Mouse (Mus musculus) macrophage (primary cell): ENCODE data around the gene Zfp655. TPM values are rescaled to one million over a fixed set of nuclear protein-coding genes. Genes with fewer than 3 reads are reported as not detected.
"Not testable (repeated sequence)": the region's sequence is repeated elsewhere in the genome, so short reads cannot be mapped to it uniquely, and the experiment has no call there.

ENCODE experiments used
- H3K27ac ChIP-seq: fragments of 350-480 bp; formaldehyde crosslinking; 2 replicates; pipeline ENCODE4 v1.9.0; 2021
- H3K36me3 ChIP-seq: fragments of 350-480 bp; formaldehyde crosslinking; 2 replicates; pipeline ENCODE4 v1.9.0; 2021; ENCODE audit errors: inconsistent target
- H3K4me3 ChIP-seq: fragments of 350-480 bp; formaldehyde crosslinking; 2 replicates; pipeline ENCODE4 v1.9.0; 2021; ENCODE audit errors: inconsistent target
- H3K79me2 ChIP-seq: fragments of 350-480 bp; formaldehyde crosslinking; 2 replicates; pipeline ENCODE4 v1.9.0; 2021; ENCODE audit errors: inconsistent target
- WGBS: methylation state at CpG from one replicate; pipeline ENCODE4 v1.1.7; 2026; ENCODE audit warnings: inconsistent platforms; ENCODE audit not compliant: missing documents; 5-methylcytosine and 5-hydroxymethylcytosine counted together
- polyA plus RNA-seq: library from polyadenylated mRNA; stranded (reverse); fragments of 250-400 nt; gene quantifications from 3 replicates; pipeline ENCODE4 v1.2.4, GENCODE M21; 2018; ENCODE audit warnings: inconsistent platforms

Gene Zfp655
- polyA plus RNA-seq, 1 experiment from 2014 or later, result 40.2 TPM

DNA sequence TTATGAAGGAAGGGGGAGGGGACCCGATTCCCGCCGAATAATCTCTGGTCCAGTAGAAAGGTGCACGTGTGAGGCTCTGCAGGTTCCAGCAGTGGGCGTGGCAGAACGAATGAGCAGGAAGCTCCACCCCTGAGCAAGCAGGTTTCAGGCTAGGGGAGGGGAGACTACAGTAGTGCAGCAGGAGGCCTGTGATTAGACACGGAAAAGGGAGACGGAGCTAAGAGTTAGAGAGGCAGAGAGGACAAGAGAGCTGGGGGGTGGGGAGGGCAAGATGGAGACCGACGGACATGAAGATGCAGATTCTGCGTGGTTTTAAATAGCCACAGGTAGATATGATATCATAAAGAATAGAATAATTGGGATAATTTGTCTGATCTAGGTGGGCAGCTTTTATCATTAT lies 23.1 kb upstream of the Zfp655 start:
- H3K79me2 ChIP-seq, result peaks cover 10% of the 10 kb centered on the region; the same call in 1 of the 2 replicates
- H3K36me3 ChIP-seq, result peaks cover 19% of the 10 kb centered on the region; the same call in 1 of the 2 replicates
- H3K4me3 ChIP-seq, H3K27ac ChIP-seq: not testable (repeated sequence)
- 83% methylated on average over 10 of the region's 11 CpGs for WGBS

DNA sequence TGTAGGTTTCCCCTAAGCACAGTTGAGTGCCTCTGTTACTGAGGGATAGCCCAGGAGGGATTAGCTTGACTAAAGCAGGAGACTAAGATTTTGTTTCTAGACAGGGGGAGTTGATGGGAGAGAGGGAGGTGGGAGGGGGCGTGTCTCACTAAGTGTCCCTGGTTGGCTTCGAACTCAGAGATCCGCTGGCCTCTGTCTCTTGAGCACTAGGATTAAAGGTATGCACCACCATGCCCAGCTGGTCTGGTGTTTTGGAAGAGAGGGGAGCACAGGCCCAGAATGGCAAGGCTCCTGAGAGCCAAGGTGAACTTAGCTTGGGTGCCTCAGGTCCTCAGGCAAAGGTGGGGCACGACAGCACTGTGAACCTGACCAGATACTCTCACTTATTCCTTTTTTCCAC lies 20.2 kb upstream of the Zfp655 start:
- Histone ChIP-seq H3K4me3 (no peak overlapping the region), H3K79me2 (peaks cover 9% of the 10 kb centered on the region; the same call in 1 of the 2 replicates), H3K27ac (no peak overlapping the region), H3K36me3 (peaks cover 19% of the 10 kb centered on the region; the same call in 1 of the 2 replicates)
- WGBS, result 96% methylated on average over 4 of the region's 4 CpGs

- Histone ChIP-seq H3K27ac (no peak overlapping the region), H3K36me3 (peaks cover 19% of the 10 kb centered on the region; the same call in 1 of the 2 replicates), H3K79me2 (peaks cover under 1% of the 10 kb centered on the region; the same call in 1 of the 2 replicates), H3K4me3 (no peak overlapping the region)
- WGBS, result 91% methylated on average over 4 of the region's 4 CpGs
Observed at GRCm38 (mm10) chr5:145212216-145212615, 19.3 kb upstream of the Zfp655 start.

- no peak overlapping the region for H3K27ac ChIP-seq
- WGBS, result 86% methylated on average over 3 of the region's 3 CpGs
- H3K4me3 ChIP-seq, result no peak overlapping the region
- peaks cover 26% of the 10 kb centered on the region; the same call in 1 of the 2 replicates for H3K36me3 ChIP-seq
- no peaks in the 10 kb centered on the region for H3K79me2 ChIP-seq
Observed at GRCm38 (mm10) chr5:145213505-145213904, 18.0 kb upstream of the Zfp655 start.

DNA sequence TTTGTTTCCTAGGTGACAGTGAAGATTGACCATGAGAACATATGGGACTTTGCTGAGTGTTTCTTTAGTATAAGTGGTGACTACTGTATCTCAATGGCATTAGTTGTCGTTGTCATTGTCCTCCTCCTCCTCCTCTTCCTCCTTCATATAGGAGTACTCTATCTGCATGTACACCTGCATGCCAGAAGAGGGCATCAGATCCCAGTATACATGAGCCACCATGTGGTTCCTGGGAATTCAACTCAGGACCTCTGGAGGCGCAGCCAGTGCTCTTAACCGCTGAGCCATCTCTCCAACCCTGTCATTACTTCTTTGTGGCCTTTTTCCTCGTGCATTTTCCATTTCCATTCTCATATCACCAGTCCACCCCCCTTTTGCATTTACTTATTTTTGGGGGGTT lies 16.8 kb upstream of the Zfp655 start:
- Histone ChIP-seq H3K79me2 (no peaks in the 10 kb centered on the region), H3K36me3 (peaks cover 38% of the 10 kb centered on the region; the same call in 1 of the 2 replicates), H3K27ac (no peak overlapping the region), H3K4me3 (no peak overlapping the region)
- 93% methylated on average over 4 of the region's 4 CpGs for WGBS

- no peaks in the 10 kb centered on the region for H3K79me2 ChIP-seq
- peaks cover 45% of the 10 kb centered on the region for H3K36me3 ChIP-seq
- H3K27ac ChIP-seq, result no peak overlapping the region
- WGBS, result 89% methylated on average over 6 of the region's 6 CpGs
- no peak overlapping the region for H3K4me3 ChIP-seq
Observed at GRCm38 (mm10) chr5:145217746-145218145, 13.8 kb upstream of the Zfp655 start.

- Histone ChIP-seq H3K79me2 (no peaks in the 10 kb centered on the region), H3K27ac (no peak overlapping the region), H3K36me3 (peaks cover 41% of the 10 kb centered on the region), H3K4me3 (no peak overlapping the region)
- WGBS, result 94% methylated on average over 16 of the region's 21 CpGs
Observed at GRCm38 (mm10) chr5:145218206-145218605, 13.3 kb upstream of the Zfp655 start.

DNA sequence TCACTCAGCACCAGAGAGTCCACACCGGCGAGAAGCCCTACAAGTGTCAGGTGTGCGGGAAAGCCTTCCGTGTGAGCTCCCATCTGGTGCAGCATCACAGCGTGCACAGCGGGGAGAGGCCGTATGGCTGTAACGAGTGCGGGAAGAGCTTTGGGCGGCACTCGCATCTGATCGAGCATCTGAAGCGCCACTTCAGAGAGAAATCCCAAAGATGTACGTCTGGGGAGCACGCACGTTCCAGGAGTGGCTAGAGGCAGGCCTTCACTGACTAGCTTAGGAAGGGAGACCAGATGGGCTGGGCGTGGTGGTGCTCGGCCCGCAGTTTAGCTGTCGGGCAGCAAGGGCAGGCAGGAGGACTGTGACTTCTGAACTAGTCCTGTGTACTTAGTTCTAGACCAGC lies 12.8 kb upstream of the Zfp655 start:
- WGBS, result 97% methylated on average over 17 of the region's 20 CpGs
- Histone ChIP-seq H3K27ac (no peak overlapping the region), H3K79me2 (no peaks in the 10 kb centered on the region), H3K4me3 (no peak overlapping the region), H3K36me3 (peaks cover 39% of the 10 kb centered on the region)

- Histone ChIP-seq H3K36me3 (peaks cover 39% of the 10 kb centered on the region), H3K27ac (no peak overlapping the region), H3K4me3 (no peak overlapping the region), H3K79me2 (no peaks in the 10 kb centered on the region)
- WGBS, result 99% methylated on average over 8 of the region's 8 CpGs
Observed at GRCm38 (mm10) chr5:145219981-145220380, 11.5 kb upstream of the Zfp655 start.

- Histone ChIP-seq H3K36me3 (peaks cover 39% of the 10 kb centered on the region), H3K27ac (no peak overlapping the region), H3K79me2 (no peaks in the 10 kb centered on the region), H3K4me3 (no peak overlapping the region)
- 95% methylated on average over 5 of the region's 5 CpGs for WGBS
Observed at GRCm38 (mm10) chr5:145222840-145223239, 8.7 kb upstream of the Zfp655 start.

DNA sequence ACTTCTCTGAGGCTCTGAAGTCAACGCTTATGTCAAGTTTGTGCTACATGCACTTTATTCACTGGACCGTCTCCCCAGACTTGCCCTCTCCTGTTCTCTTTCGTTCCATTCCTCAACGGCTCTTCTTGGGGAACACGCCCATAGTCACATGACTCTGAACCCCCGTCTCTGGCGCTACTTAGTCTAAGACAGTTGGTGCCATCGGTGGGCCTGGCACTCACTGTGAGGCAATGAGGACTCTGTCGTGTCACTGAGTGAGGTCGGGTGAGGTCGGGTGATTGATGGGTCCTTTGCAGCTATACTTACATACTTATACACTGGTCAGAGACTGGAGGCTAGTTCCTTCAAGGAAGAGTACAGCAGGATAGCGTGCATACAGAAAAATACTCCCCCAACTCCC lies 8.1 kb upstream of the Zfp655 start:
- H3K36me3 ChIP-seq, result peaks cover 33% of the 10 kb centered on the region
- no peaks in the 10 kb centered on the region for H3K79me2 ChIP-seq
- no peak overlapping the region for H3K27ac ChIP-seq
- WGBS, result 96% methylated on average over 12 of the region's 12 CpGs
- no peak overlapping the region for H3K4me3 ChIP-seq

DNA sequence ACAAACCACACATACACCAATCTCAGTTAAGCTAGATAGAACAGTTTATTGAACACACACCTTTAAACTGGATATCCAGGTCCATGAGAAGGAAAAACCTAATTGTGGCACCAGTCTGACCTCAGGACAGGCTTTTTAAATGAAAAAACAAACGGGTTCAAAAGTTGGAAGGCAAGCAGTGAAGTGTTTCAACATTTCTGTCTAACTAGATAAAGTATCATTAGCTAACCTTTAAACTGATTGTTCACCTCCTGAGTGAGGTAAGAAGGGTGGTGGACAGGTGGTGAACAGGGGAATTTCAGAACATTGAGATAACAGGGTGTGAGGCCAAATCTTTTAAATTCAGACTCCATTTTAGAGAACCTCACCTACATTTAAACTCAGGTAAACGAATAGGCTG lies 5.1 kb upstream of the Zfp655 start:
- Histone ChIP-seq H3K27ac (no peak overlapping the region), H3K36me3 (peaks cover 3% of the 10 kb centered on the region), H3K79me2 (no peaks in the 10 kb centered on the region), H3K4me3 (no peak overlapping the region)
- WGBS, result 69% methylated on average over 2 of the region's 2 CpGs

DNA sequence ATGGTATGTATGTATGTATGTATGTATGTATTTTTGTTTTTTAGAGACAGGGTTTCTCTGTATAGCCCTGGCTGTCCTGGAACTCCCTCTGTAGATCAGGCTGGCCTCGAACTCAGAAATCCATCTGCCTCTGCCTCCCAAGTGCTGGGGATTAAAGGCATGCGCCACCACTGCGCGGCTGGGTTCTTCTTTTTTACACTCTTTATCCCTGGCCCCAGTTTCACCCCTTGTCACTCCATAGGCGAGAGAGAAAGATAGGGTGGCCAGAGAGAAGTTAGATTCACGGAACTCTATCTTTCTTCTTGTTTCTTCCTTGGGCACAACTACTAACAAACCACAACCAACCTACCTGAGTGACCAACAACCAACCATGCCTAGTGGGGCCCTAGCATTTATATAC lies 2.2 kb upstream of the Zfp655 start:
- not testable (repeated sequence) for H3K4me3 ChIP-seq, H3K27ac ChIP-seq
- Histone ChIP-seq H3K79me2 (peaks cover 24% of the 10 kb centered on the region), H3K36me3 (peaks cover 11% of the 10 kb centered on the region)
- 90% methylated on average over 6 of the region's 6 CpGs for WGBS

DNA sequence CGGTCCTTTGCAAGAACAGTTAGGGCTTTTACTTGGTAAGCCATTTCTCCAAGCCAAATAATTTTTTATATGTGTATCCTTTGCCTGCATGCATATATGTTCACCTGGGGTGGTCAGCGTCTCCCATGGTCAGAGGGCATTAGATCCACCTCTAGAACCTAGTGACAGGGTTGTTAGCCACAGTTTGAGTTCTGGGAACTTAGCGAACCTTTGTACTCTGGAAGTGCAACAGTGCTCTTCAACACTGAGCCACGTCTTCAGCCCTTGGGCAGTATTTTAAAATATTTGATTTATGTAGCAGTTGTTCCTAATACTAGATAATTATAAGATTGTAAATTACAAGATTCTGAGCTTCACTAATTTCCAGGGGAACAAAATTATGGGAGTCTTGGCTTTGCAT lies 874 bp upstream of the Zfp655 start:
- H3K4me3 ChIP-seq, result peak overlapping the region; percentile 80
- WGBS, result 96% methylated on average over 3 of the region's 4 CpGs
- H3K79me2 ChIP-seq, result peaks cover 38% of the 10 kb centered on the region
- H3K36me3 ChIP-seq, result peaks cover 24% of the 10 kb centered on the region
- H3K27ac ChIP-seq, result peak overlapping the region; percentile 96

DNA sequence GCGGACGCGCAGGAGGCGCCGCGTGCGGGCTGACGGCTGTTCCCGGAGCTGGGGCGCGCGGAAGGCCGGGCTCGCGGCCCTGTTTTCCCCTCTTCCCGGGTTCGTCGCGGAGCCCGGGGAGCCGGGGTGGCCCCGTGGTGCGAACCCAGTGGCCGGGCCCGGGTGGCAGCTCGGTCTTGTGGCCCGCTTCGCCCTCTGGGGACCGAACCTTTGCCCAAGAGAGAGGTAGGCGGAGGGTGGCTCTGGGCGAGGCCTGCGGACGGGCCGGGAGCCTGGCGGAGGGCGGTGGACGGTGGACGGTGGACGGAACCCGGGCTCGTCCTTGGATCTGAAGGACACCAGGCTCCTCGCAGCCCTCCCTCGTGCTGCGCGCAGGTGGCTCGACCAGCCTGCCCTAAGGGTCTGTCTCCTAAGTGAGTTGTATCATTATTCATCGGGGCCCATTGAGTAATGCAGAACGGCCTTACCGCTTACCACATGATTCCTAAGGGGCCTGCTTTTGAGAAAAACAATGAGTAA lies 437 bp downstream of the Zfp655 start:
- peak overlapping the region; percentile 58 for H3K27ac ChIP-seq
- H3K4me3 ChIP-seq, result peak overlapping the region; percentile 80
- peaks cover 32% of the 10 kb centered on the region for H3K36me3 ChIP-seq
- under 1% methylated on average over 47 of the region's 49 CpGs for WGBS
- H3K79me2 ChIP-seq, result peaks cover 51% of the 10 kb centered on the region

- peaks cover 78% of the 10 kb centered on the region for H3K79me2 ChIP-seq
- H3K4me3 ChIP-seq, result no peak overlapping the region
- H3K36me3 ChIP-seq, result peaks cover 57% of the 10 kb centered on the region
- H3K27ac ChIP-seq, result no peak overlapping the region
Observed at GRCm38 (mm10) chr5:145234636-145235035, 3.1 kb downstream of the Zfp655 start.
